Mouse (Mus musculus) CH12.LX (cell line): ENCODE data around the gene Tmtc1.

ENCODE experiments used
- CHD2 ChIP-seq: IDR thresholded peaks from 2 replicates; pipeline ENCODE4 v1.6.1; 2011; ENCODE audit warnings: low read length, improper control_type of control experiment
- CTCF ChIP-seq, 2 experiments: IDR thresholded peaks in 1 of 2; conservative IDR thresholded peaks in 1 of 2; 2 replicates each; pipeline ENCODE4 v1.5.1; 2011 to 2012; ENCODE audit warnings: low read depth in 2 of 2, low read length in 2 of 2, improper control_type of control experiment in 1 of 2, inconsistent platforms in 1 of 2, mild to moderate bottlenecking in 1 of 2, moderate library complexity in 1 of 2
- EP300 ChIP-seq: IDR thresholded peaks from 2 replicates; pipeline ENCODE4 v1.6.1; 2011; ENCODE audit warnings: low read length, improper control_type of control experiment
- ZKSCAN1 ChIP-seq: IDR thresholded peaks from 2 replicates; pipeline ENCODE4 v1.6.1; 2012; ENCODE audit warnings: low read depth, inconsistent platforms, low read length, improper control_type of control experiment, borderline replicate concordance

- TF ChIP-seq EP300 (no peak), CHD2 (no peak), ZKSCAN1 (no peak), CTCF (conservative IDR thresholded peaks at IDR 0.05 in 1 of 2, IDR thresholded peaks at IDR 0.05 in 1 of 2; ENCODE audit: low read depth in 2 of 2, low read length in 2 of 2) (no peak)
These were observed 147.8 kb downstream of the Tmtc1 start for GRCm38 (mm10) chr6:148296418-148296817.
